Mouse (Mus musculus) right cerebral cortex, adult 2 months (tissue): ENCODE data around the gene Ydjc.
"Not testable (repeated sequence)": the region's sequence is repeated elsewhere in the genome, so short reads cannot be mapped to it uniquely, and the experiment has no call there.

Experiments used
- DNase-seq, 2 experiments: peaks; one replicate each; pipeline ENCODE4 v3.0.0; 2021 to 2022; ENCODE audit warnings: low spot score in 2 of 2

The Ydjc gene

GRCm38 (mm10) chr16:17151874-17152273 lies 7.5 kb downstream of the Ydjc start:
- DNase-seq = no peak

- no peak for DNase-seq
These were observed 9.9 kb downstream of the Ydjc start for GRCm38 (mm10) chr16:17154346-17154745.

- not testable (repeated sequence) for DNase-seq
These were observed 21.1 kb downstream of the Ydjc start for GRCm38 (mm10) chr16:17165478-17165877.

- DNase-seq = no peak
These were observed 22.8 kb downstream of the Ydjc start for GRCm38 (mm10) chr16:17167179-17167578.

- DNase-seq = no peak
These were observed 23.6 kb downstream of the Ydjc start for GRCm38 (mm10) chr16:17168049-17168448.

- no peak for DNase-seq
These were observed 31.3 kb downstream of the Ydjc start for GRCm38 (mm10) chr16:17175765-17176164.

- DNase-seq = no peak
These were observed 33.3 kb downstream of the Ydjc start for GRCm38 (mm10) chr16:17177623-17178170.

GRCm38 (mm10) chr16:17179706-17180105 lies 35.3 kb downstream of the Ydjc start:
- DNase-seq = no peak

- no peak for DNase-seq
These were observed 37.0 kb downstream of the Ydjc start for GRCm38 (mm10) chr16:17181382-17181781.

- DNase-seq = no peak
These were observed 37.7 kb downstream of the Ydjc start for GRCm38 (mm10) chr16:17182136-17182535.

GRCm38 (mm10) chr16:17183003-17183402 lies 38.6 kb downstream of the Ydjc start:
- no peak for DNase-seq

- no peak for DNase-seq
These were observed 41.1 kb downstream of the Ydjc start for GRCm38 (mm10) chr16:17185475-17185874.

GRCm38 (mm10) chr16:17193823-17194222 lies 49.4 kb downstream of the Ydjc start:
- no peak for DNase-seq

- no peak for DNase-seq
These were observed 55.9 kb downstream of the Ydjc start for GRCm38 (mm10) chr16:17200121-17200952.

GRCm38 (mm10) chr16:17200953-17201707 lies 56.7 kb downstream of the Ydjc start:
- peak; percentile 84 to 90 for DNase-seq

GRCm38 (mm10) chr16:17201977-17202376 lies 57.6 kb downstream of the Ydjc start:
- peak in 1 of 2 experiments; percentile 8 for DNase-seq

- no peak for DNase-seq
These were observed 58.1 kb downstream of the Ydjc start, which contains the start of gene Ube2l3 for GRCm38 (mm10) chr16:17202549-17202948. Gene Ube2l3 (minus strand): TSS chr16:17202649.

- DNase-seq = no peak
These were observed 60.6 kb downstream of the Ydjc start for GRCm38 (mm10) chr16:17204990-17205389.

GRCm38 (mm10) chr16:17208389-17209361 lies 64.3 kb downstream of the Ydjc start, which contains the start of gene Rimbp3:
Gene Rimbp3 (plus strand): TSS chr16:17208603.
- peak; percentile 71 to 84 for DNase-seq

- DNase-seq = no peak
These were observed 65.1 kb downstream of the Ydjc start for GRCm38 (mm10) chr16:17209404-17209960.
